Mouse (Mus musculus): Measurements from ENCODE around the gene Ccdc124.
"Not testable (repeated sequence)": the region's sequence is repeated elsewhere in the genome, so short reads cannot be mapped to it uniquely, and the experiment has no call there.

Ccdc124 gene

DNA sequence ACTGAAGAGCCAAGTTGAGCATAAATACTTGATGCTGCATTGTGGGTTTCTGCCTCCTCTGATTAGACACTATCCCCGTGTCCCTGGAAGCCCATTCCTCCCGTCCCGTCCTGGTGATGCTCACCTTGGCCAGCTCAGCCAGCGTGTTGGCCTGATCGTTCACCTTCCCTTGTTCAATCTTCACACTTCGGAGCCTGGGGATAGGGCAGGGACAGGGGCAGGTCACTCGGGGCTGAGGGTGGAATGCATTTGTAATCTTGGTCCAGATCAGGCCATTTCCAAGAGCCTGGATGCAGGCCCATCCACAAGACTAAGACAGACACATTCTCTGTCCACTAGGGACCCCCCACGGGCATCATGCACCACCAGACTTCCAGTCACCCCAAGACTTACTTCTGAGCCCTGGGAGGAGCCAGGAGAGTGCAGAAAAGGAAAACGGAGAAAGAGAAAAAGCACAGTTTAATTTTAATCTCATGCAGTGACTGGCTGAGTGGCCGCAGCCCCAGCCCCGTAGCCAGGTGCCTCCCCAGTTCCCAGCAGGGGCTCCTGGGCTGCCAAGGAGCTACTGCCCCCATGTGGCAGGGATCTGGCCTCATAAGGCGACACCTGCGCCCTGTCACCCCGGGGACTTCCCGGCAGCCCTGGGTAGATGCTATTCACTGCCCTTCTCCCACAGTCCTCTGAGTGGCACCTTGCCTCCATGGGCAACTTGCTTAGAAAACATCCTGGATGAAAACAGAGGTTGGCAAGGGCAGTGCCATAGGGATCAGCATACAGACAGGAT lies 27.2 kb downstream of the Ccdc124 start:
- peak; percentile 49 for DNase-seq (ENCODE audit: low read depth)

DNA sequence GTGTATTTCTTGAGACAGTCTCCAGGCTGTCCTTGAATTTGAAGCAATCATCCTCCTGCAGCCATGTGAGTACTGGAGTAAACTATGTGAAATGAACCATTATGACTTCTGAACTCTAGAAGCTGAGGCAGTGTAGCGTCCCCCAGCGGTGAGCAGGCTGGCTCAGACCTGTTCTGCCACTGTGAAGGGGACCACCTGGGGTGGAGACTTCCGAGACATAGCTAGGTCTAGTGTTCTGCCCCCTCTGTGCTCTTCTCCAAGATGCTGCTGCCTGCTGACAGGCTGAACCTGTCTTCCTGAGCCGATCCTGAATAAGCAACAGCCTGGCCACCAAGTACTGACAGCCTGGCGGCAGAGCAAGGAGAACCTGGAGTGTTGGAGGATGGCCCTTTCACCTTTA lies 28.6 kb downstream of the Ccdc124 start:
- no peak for DNase-seq (ENCODE audit: low read depth)

DNA sequence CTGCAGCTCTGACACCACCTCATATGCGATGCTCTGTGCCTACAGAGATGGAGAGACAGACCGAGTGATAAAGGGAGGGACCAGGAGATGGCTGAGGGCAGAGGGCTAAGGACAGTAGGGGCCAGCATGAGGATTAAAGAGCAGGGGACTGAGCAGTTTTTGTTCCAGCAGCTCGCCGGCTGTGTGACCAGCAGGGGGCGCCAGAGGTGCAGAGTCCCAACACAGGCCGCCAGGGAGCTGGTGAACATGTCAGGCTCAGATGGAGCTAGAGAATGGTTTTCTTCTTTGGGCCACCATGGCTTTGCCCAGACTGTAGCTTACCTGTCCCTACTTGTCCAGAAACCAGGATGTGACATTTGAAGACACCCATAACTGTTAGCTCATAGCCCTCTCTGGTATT lies 29.2 kb downstream of the Ccdc124 start:
- DNase-seq (ENCODE audit: low read depth), result peak; percentile 93

DNA sequence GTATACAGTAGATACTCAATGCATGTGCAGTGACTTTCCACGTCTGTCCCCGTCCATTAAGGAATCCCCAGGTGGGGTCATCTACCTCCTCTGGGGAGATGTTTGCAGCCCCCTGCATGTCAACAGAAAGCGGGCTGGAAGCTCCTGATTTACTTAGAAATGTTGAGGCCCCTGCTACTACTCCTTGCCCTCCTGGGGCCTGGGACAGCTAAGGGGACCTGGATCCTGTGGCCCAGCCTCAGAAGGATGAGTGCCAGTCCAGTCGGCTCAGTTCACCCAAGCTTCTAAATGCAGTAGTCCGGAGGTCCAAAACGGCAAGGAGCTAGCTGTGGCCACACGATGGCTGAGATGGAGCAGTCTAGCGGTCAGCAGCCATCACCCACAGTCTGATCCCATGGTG lies 29.8 kb downstream of the Ccdc124 start:
- no peak for DNase-seq (ENCODE audit: low read depth)

DNA sequence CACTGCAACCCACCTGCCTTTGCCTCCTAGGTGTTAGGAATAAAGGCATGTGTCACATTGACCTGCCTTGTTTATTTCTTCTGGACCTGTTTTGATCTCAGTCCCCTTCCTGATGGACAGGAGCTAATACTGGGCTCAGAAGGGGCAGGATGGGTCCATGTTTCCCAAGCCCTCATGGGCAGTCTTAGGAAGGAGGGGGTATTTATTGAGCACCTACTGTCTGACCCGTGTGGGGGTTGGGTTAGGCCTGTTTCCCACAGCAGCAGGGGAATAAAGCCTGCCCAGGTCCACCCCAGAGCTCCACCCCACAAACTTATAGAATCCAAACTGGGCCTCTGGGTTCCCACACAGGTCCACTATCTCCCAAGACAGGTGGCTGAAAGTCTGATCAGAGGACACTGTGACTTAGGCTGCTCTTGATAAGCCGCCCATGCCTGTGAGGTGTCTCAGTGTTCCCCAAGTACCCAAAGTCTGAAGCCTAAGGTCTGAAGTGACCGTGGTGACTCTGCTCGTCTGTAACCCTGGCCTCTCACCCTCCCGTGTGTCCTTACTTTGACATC lies 30.4 kb downstream of the Ccdc124 start:
- no peak for DNase-seq (ENCODE audit: low read depth)

DNA sequence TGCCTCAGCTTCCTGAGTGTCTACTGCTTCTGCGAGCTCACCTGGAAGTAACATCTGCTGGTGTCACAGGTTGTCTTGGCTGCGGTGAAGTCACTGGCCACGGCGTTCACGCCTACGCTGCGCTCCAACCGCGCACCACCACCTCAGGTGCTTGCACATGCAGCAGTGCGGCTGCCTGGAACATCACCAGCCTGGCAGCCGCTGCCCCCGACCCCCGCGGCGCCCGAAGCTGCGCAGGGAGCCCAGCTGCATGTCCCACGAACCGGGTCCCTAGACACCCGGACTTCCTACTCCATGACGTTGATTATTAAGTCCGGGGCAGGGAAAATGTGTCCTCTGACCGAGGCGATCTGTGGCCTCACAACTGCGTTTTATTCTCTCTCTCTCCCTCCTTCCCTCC lies 31.3 kb downstream of the Ccdc124 start:
- DNase-seq (ENCODE audit: low read depth), result no peak

DNA sequence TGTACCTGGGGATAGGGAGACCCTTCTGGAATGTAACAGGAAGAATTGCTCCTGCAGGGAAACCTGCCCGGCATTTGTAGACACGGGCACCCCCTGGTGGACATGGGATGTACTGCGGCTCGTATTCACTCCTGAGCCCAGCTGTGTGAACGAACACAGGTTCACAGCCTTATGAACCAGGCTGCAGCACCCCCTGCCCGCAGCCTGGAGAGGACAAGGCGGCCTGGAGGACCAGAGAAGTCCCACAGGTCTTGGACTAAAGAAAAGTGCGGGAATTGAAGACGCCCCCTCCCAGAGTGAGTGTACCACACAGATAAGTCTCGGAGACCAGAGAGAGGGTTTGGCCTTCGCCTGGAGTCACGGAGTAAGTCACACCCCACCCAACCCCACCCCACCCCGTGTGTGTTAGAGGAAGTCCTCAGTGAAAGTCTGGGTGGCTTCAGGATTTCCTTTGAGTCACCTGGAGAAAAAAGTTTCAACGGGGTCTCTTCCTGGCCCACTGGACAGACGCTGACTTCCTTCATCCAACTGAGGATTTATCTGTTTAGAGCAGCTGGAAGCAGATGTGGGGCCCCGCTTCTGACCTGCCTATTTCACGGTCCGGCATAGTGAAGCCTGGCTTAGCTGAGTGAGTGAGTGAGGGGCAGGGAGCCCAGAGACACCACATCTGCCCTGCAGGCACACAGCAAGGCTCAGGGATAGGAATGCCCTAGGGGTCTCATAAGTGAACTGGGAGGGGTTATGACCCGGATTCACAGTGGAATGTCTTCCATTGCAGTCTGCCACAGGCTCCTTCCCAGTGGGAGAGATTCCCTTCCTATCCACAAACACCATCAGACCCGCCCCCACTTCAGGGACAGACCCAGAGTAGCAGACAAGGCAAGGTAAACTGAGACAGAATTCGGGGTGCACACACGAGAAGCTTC lies 32.3 kb downstream of the Ccdc124 start:
- peak; percentile 91 for DNase-seq (ENCODE audit: low read depth)

DNA sequence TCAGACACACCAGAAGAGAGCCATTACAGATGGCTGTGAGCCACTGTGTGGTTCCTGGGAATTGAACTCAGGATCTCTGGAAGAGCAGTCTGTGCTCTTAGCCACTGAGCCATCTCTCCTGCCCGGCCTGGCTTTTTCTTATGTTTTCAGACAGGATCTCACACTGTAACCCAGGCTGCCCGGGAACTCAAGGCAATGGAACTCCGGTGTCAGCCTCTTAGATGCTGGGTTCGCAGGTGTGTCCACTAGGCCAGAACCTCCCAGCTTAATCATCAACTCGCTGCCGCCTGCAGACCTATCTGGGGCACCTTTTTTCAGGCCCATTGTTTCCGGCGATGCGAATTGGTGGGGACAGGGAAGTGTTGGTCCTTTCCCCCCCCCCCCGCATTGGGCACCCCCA lies 33.1 kb downstream of the Ccdc124 start:
- no peak for DNase-seq (ENCODE audit: low read depth)

DNA sequence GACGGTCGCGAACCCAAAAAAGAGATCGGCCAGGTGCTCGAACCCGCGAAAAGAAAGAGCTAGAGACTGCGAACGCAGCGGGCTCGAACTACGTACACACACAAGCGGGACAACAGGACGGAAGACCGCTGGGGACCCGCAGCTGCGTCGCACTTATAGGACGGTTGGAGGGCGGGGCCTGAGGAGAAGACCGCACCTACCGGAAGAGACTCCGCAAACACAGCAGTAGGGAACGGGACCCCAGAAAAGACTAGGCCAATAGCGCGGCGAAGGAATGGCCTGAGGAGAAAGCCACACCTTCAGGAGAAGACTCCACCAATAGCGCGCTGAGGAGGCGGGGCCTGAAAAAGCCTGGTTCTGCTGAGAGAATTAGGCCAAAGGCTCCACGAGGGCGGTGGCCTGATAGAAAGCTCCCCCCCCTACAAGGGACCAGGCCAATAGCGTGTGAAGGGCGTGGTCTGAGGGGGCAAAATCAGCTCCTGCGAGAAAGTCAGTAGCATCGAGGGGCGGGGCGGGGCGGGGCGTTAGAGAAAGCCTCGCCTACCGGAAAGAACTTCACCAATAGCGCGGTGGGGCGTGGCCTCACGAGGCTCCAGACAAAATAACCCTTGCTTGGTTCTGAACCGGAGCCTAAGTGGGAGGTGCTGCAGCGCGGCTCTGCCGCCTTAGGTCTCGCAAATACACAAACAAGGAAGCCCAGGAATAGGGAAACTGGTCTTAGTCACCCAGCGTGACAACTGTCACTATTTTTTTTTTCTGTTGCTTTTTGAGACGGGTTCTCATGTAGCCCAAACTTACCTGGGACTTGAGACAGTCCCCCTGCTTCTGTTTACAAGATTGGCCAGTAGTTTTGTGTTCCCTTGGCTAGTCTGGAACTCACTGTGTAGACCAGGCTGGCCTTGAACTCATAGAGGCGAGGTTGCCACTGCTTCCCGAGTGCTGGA lies 34.1 kb downstream of the Ccdc124 start, which contains the start of gene Arrdc2:
Gene Arrdc2 (minus strand): TSS at position 313 of the 944 bp plus-strand sequence.
- peak; percentile 99 for DNase-seq (ENCODE audit: low read depth)

DNA sequence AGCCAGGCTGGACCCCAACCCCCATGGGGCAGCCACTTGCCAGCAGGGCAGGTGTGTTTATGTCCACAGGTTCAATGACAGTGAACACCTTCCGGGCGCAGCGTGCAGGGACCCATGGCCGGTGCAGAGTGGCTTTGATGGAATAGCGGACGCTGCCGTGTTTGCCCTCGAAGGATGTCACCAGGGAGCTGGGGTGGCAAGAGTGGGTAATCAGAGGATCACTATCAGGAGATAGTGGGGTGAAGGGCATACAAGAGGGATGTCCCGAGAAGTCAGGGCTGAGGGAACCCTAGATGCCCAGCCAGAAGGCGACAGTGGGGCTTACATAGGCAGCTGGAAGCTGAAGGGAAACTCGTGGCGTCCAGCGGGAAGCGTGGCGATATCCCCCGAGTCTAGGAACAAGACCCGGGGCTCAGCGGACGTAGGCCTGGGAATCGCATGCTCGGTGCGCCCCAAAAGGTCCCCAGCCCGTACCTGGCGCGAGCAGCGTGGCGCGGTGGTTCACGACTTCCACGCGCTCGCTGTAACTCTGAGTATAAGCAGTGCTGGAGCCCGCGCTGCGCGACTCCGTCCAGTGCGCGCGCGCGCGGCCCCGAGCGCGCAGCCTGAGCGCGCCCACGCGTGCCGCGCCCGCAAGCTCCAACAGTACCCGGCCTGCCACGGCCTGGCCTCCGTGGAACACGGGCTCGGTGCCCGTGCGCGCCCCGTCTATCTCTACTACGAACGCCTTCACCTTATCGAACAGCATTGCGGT lies 34.9 kb downstream of the Ccdc124 start:
- no peak for DNase-seq (ENCODE audit: low read depth)

DNA sequence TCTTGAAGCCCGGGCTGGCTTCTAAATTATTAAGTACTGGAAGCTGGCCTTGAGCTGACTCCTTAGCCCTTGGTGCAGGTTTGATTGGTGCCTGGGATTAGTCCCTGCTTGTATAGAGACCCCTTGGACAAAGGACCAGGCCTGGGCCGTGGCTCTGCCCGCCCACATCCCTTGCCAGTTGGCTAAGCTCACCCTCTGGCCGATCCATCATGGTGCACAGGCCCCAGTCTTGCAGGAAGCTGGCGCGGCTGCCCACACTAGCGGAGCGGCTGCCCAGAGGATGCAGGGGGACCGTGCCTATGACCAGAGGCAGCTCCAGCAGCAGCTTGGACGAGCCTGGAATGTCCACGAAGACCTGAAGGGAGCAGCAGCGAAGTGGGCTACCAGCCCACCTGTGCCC lies 37.1 kb downstream of the Ccdc124 start:
- DNase-seq (ENCODE audit: low read depth), result no peak

DNA sequence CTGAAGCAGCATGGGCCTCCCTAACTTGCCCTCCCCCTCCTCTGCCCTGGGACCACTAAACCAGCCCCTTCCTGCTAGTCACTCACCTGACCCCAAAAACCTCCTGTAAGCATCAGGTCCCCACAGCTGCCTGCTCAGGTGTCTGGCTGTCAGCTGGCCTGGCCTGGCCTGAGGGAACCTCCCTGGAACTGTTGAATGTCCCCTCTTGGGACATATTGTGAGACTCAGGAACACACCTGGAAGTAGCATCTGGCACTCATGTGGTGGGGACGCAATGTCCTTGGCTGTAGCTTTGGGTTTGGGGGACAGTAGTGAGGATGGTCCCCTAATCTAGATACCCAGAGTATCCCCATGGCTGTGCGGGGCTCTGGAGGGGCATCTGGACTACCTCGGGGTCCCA lies 39.7 kb downstream of the Ccdc124 start:
- DNase-seq (ENCODE audit: low read depth), result no peak

DNA sequence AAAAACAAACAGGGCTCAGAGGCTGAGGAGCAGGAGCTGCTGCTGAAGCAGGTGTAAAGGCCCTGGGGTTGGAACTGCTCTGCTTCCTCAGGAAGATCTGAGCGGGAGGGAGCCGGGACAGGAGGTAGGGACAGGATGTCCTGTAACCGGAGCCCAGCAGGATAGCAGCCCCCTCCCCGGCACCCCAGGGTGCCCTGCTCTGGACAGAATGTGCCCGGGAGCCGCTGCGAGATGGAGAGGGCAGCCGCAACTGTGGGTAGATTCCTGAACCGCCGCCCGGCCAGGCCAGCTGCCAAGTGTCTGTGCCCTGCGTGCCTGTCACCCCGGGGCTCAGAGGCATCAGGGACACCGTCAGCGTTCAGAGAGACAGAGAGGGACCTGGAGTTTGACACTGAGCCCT lies 40.2 kb downstream of the Ccdc124 start:
- DNase-seq (ENCODE audit: low read depth), result no peak

DNA sequence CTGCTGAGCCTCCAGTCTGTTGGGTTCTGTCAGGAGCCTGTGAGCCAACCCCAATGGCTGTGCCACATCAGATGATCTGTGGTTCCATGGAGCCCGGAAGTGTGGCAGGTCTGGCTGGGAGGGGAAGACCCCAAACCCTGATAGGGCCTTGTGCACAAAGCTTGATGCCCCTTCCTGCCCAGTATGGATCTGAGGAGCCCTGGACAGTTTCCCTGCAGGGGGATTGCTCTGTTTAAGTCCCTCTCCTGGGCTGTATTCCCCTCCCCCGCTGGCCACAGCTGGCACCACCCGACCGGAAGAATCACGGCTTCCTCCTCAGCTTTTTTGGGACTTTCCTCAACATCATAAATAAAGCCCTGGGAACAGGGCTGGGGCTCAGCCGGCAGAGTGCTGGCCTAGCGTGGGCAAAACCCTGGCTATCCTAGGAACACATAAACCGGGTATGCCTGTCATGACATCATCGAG lies 40.7 kb downstream of the Ccdc124 start:
- peak; percentile 72 for DNase-seq (ENCODE audit: low read depth)

DNA sequence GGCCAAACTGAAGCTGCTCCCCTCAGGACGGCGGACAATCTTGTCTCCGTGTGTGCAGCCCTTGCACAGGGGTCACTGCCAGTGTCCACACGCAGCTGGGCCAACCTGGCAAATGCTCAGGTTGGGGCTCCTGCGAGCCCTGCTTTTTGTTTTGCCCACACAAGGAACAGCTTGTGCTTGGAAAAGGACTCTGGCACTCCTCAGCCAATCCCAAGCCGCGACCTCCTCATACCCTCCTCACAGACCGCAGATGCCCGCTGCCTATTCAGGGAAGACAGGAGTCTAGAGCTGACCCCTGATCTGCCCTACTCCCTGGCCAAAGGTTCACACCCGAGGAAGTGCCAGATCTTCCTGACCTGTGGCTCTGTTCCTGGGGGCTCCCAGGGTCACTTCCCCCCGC lies 41.4 kb downstream of the Ccdc124 start:
- no peak for DNase-seq (ENCODE audit: low read depth)

DNA sequence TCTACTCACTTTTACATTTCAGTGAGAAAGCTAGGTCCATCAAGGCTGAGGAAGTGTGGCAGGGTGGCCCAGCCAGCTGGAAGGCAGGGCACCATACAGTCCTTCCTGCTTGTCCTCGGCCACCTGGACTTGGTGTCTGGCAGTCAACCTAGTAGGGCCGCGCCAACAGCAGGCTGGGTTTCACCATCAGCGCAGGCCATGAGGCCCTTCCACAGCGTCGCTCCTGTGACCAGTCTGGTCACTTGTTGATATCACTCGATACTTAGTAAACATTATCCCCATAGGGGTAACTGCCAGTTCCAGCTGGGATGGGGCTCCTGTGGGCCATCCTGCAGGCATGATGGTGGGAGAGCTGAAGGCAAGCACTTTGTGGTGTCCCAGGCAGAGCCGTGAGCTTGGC lies 42.2 kb downstream of the Ccdc124 start:
- no peak for DNase-seq (ENCODE audit: low read depth)

DNA sequence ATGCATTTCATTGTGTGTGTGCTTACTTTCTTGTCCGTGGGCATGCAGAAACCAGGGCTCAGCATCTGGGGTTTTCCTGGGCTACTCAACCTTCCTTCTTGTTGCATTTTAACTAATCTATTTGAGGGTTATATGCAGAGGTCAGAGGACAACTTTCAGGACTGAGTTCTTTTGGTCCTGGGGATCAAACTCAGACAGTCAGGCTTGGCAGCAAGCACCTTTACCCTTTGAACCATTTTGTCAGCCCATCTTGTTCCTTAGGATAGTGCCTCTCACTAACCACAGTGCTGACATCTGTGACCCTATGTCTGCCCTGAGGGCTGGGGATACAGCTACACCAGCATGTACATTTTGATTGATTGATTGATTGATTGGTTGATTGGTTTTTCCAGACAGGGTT lies 45.9 kb downstream of the Ccdc124 start:
- DNase-seq (ENCODE audit: low read depth), result no peak

DNA sequence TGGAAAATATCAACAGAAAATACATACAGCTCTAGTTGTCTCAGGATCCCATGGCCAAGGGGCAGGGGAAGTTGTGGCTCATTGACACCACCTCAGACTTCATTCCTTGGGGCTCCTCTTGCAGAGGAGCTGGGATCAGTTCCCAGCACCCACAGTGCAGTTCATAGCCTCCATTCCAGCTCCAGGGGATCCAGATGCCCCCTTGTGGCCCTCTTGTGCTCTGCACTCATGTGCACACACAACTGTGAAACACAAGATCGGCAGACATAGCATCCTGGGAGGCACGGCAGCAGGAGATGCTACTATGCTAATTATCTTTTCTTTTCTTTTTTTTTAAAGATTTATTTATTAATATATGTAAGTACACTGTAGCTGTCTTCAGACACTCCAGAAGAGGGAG lies 46.7 kb downstream of the Ccdc124 start:
- no peak for DNase-seq (ENCODE audit: low read depth)

DNA sequence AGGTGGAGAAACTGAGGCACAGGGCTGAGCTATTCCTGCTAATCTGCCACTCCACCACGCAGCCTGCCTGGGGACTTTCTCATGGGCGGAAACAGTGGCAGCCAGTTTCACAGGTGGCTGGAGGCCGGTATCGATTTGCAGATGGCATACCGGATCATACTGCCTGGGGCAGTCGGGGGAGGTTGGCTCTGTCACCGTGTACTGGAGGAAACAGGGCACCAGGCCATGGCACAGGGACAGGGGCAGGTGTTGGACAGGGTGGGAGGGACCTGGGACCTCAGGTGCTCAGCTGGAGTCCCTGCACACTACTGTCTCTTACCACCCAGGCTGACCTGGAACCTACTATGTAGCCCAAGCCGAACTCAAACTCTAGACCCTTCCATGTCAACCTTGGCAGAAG lies 47.9 kb downstream of the Ccdc124 start:
- no peak for DNase-seq (ENCODE audit: low read depth)

DNA sequence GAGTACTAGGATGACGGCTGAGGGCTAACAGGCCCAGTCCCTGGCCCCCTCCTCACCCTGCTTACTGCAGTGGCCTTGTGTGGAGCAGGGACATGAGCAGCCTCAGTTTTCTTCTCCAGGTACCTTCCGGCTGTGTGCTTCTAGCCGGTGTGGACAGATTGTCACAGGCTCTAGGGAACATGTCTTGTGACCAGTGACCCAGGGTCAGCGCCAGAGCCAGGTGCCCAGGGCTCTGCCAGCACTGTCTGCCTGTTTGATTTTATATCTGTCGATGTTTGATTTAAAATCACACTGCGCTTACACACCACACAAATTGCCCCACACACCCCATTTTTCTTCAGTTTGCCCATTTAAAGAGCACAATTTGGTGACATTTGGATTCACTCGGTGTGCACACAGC lies 49.9 kb downstream of the Ccdc124 start:
- no peak for DNase-seq (ENCODE audit: low read depth)

DNA sequence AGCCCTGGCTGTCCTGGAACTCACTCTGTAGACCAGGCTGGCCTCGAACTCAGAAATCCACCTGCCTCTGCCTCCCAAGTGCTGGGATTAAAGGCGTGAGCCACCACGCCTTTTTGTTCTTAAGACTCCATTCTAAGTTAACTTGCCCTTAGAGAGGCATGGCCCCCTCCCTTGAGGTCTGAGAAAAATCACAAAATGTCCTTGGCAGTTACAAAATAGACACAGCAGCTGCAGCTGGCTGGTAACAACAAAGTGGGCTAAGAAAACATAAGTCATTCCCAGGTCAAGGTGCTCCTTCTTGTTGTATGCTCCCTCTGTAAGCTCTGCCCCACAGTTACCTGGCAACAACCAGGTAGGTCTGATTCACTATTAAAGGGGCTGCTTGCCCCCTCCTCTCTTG lies 51.1 kb downstream of the Ccdc124 start:
- not testable (repeated sequence) for DNase-seq (ENCODE audit: low read depth)
